Mouse (Mus musculus): ENCODE data around the gene Adcy4.

The Adcy4 gene

GRCm38 (mm10) chr14:55758363-55758784 lies 25.5 kb downstream of the Adcy4 start, which contains the start of gene Cideb:
Gene Cideb, minus strand, starts transcription at chr14:55758458.
- peak; percentile 65 for DNase-seq (ENCODE audit: extremely low spot score)

DNA sequence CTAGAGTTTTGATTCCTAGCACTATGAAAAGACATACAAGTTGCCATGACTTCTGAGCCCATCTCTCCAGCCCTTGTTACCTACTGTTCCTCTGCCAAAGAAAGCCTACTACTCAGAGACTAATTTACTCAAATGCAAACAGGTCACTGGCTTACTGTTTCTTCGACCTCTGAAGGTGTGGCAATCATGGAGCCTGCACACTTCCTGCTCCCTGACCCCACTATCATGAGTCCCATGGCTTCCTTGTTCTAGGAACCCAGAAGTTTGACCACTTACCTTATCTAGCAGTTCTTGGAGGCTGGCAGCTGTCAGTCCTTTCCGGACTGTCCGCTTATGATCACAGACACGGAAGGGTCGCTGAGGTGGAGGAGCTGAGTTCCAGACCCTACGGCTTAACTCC lies 26.3 kb downstream of the Adcy4 start:
- no peak for DNase-seq (ENCODE audit: extremely low spot score)

DNA sequence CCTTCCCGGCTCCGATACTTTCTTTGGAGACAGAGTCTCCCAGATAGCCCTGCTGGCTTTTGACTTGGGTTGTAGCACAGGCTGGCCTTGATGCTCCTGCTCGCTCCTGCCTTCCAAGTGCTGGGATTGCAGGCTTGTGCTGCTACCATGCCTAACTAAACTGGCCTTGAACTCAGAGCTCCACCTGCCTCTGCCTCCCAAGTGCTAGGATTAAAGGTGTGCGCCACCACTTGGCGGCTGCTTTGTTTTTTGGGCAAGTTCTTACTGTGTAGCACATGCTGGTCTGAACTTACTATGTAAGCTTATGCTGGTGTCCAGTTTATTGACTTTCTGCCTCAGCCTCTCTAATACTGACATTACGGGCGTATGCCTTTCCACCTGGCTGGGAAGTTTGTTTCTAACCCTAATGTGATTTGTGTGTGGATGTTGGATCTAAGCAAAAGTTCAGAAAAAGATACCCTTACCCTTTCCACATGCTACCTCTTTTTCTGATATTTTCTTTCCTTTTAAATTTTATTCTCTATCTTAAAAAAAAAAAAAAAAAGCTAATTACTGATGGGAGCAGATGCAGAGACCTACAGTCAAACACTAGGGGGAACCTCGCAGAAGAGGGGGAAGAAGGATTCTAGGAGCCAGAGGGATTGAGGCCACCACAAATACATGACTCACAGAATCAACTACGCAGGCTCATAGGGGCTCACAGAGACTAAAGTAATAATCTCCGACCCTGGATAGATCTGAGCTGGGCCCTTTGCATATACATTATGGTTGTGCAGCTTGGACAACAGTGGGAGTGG lies 36.6 kb downstream of the Adcy4 start:
- no peak for DNase-seq (ENCODE audit: extremely low spot score)

- DNase-seq (ENCODE audit: extremely low spot score), result no peak
Measured at GRCm38 (mm10) chr14:55745861-55746237, 38.0 kb downstream of the Adcy4 start.

DNA sequence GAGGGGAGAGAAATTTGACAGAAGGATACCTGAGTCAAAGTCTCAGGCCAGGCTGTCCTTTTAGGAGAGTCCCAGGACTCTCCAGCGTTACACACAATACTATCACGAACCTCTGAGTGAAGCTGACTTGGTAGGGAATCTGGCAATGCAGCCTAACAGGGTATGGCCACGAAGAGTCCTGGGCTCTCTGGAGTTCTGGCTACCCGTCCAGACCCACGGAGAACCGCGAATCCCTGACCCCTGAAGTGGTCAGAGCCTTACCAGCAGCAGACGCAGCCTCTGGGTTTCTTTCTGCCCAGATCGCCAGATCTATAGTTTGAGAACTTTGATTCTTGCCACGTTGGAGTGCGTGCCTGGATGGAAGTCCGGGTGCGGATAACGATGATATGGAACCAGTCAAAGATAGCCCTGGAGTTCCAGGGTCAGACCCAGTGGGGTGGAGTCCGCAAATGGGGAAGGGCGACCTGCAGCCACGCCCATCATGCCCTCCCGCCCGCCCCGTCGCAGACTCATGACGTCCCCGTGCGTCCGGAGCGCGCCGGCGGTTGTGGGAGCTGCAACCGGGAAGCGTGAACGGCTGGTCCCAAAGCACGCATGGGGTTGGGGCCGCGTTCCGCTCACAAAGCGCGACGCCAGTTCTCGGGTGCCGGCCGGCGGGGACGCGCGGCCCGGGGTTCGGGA lies 38.6 kb downstream of the Adcy4 start, which contains the start of the genes Dhrs1 and Nop9:
TSS of gene Dhrs1 (minus strand) at position 511 of the 681 bp plus-strand sequence.
TSS of gene Nop9 (plus strand) at position 514 of the 681 bp plus-strand sequence.
- DNase-seq (ENCODE audit: extremely low spot score), result peak; percentile 98

DNA sequence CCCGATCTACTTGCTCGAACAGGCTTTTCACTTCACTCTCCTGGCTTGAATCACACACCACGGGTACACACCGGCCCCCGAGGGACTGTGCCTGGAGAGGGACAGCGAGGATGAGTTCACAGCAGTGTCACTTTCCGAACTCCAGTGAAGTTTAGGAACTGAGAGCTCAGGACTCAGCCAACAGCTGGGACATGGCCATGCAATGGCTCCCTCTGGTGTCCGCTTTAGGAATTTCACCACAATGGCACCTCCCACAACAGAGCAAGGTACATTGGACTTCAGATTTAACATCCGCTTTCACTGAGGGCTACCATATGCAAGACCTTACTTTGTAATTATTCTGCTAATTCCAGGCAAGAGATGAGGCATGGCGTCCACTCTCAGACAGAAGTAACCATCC lies 40.2 kb downstream of the Adcy4 start:
- peak; percentile 86 for DNase-seq (ENCODE audit: extremely low spot score)

DNA sequence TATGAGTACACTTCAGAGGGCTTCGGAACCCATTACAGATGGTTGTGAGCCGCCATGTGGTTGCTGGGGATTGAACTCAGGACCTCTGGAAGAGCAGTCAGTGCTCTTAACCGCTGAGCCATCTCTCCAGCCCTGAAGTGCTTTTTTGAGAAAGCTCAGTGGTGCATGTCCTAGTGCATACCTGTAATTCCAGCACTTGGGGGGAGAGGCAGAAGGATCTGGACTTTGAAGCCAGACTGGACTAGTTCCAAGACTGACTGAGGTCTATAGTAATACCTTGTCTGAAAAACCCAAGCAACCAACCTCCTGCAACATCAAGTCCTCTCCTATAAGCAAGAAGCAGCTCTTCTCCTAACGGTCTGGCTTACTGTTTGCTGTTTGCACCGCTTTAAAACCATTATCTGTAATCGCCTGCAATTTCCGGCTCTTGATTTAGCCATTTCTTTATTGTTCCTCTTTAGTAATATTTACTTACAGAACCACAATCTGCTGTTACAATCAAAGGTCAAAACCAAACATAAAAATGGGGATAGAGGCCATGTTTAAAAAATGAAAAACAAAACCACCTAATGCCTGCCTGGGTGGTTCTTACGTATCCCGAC lies 46.7 kb downstream of the Adcy4 start:
- DNase-seq (ENCODE audit: extremely low spot score), result no peak

GRCm38 (mm10) chr14:55735758-55736157 lies 48.1 kb downstream of the Adcy4 start:
- DNase-seq (ENCODE audit: extremely low spot score), result no peak

DNA sequence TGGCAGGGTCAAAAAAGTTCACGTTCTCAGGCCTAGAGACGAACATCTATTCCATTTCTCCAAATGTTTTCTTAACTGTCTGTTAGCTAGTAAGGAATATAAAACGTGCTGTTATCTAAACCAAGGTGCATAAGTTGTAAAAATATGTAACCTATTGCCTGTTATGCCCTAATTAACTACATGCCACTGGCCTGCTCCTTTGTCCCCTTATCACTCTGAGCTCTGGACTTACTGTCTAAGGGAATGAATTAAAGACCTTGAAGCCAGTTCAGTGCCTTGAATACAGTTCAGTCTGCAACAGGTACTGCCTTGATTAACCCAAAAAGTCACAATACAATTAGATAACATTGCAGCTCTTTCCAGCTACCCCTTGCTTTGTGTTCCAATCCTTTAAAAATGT lies 48.6 kb downstream of the Adcy4 start:
- DNase-seq (ENCODE audit: extremely low spot score), result no peak

DNA sequence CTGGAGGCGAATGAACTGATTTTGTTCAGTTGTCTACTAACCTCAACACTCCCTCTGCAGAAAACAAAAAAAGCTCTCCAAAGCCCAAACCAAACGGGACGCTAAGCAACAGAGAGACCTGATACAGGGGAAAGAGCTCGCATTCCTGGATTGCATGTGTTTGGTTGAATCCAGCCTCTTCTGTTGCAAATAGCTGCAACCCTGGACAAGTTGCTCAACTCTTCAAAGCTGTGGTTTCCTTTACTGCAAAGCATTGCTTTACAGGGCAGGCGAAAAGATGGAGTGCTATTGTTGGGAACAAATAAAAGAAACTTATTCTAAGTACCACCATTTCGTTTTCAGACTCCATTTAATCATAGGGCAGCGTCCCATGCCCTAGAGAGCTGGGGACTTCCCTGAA lies 49.0 kb downstream of the Adcy4 start:
- DNase-seq (ENCODE audit: extremely low spot score), result no peak

DNA sequence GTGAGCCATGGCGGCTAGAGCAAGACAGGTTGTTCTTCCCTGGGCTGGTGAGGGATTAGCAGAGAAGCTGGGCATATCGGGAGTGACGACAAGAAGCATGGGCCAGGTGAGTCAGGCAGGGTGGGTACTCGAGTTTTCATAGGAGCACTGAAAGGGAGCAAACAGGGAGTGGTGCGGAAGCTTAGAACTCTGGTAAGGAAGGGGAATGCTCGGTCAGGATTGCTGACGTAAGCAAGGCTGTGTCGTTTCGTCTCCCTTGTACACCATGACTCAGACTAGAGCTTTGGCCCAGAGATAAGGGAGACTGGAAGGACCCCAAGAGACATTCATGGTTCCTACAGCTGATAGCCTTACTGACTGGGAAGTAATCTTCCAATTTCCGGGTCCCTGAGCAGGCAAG lies 50.0 kb downstream of the Adcy4 start:
- no peak for DNase-seq (ENCODE audit: extremely low spot score)

- no peak for DNase-seq (ENCODE audit: extremely low spot score)
Measured at GRCm38 (mm10) chr14:55730531-55731032, 53.3 kb downstream of the Adcy4 start.

DNA sequence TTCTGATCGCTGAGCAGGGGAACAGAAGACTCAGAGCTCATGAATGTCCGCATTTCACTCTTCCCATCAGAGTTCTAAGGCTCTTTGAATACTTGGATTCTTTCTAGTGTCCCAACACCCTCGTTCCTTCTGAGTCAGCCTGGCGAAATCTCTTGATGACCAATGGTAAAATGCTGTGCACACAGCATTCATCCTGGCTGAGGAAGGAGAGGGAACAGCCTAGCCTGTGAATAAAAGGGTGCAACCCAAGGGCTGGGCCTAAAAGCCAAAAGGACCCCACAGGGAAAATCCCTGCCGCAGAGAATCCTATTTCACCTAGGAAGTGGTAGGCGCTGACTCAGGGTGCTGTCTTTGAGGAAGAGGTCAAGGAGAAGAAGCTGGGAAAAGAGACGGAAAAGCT lies 53.8 kb downstream of the Adcy4 start:
- no peak for DNase-seq (ENCODE audit: extremely low spot score)

GRCm38 (mm10) chr14:55727889-55728685 lies 55.8 kb downstream of the Adcy4 start:
- no peak for DNase-seq (ENCODE audit: extremely low spot score)

DNA sequence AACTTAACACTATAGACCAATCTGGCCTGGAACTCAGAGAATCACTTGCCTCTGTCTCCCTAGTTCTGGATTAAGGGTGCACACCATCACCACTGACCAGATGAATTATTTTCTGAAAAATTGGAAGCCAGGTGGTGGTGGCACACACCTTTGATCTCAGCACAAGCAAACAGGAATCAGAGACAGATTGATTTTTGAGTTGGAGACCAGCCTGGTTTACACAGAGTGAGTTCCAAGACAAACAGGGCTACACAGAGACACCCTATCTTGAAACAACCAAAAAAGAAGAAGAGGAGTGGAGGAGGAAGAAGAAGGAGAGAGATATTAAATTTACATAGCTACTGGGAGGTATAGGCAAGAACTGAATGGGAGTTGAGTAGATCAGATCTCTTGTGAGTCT lies 57.6 kb downstream of the Adcy4 start:
- DNase-seq (ENCODE audit: extremely low spot score), result no peak

GRCm38 (mm10) chr14:55724411-55724871 lies 59.5 kb downstream of the Adcy4 start:
- DNase-seq (ENCODE audit: extremely low spot score), result no peak

GRCm38 (mm10) chr14:55723433-55723832 lies 60.5 kb downstream of the Adcy4 start:
- no peak for DNase-seq (ENCODE audit: extremely low spot score)

DNA sequence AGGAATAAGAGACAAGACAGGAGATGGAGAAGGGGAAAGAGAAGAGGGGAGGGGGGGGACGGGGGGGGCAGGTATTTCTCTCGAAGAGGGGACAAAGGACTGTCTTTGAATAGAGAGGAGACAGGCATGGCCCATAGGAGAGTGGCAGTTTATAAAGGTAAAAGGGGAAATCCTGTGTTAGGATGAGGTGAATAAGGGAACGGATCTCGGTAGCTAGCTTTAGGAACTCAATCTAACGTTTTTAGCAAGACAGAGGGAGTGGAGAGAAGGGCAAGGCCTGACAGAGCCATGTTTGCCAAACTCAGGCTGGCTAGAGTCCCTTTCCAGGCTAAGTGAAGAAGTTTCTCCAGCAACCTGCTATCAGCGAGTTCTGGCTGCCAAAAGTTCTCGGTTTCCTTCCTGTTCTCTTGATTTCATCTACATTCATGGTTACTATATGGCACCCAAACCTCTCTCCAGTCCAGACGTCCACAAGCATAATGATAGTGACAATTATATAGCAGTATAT lies 61.4 kb downstream of the Adcy4 start:
- DNase-seq (ENCODE audit: extremely low spot score), result no peak

DNA sequence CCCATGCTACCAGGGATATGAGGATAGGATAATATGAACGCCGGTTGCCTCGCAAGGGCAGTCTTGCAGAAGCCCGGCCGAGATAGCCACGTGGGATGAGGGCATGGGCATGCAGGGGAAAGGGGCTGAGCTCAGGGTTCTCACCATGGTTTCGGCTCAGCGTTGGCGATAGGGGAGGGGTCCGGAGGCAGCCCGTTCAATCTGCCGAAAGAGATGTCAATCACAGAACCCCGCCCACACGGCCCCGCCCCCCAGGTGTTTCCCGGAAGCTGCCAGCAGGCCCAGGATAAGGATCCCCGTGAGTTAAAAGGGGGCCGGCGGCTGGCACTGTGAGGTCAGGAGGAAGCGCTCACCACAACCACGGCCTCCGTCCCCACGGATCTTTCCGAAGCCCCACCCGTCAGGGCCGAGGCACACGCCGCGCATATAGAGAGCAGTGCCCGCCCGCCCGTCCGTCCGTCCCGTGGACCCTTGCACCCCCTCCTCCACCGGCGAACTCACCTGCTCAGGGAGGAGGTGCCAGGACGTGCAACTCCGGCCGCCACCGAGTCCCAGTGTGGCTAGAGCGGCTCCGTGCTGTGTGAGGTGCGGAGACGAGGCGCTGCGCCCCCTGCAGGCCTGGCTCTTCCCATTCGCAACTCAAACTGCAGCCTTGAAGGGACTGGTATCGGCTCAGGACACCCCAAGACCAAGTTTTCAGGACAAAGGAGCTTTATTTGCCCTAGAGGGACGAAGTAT lies 62.0 kb downstream of the Adcy4 start, which contains the start of gene Rabggta:
TSS of gene Rabggta (minus strand) at position 564 of the 738 bp plus-strand sequence.
- DNase-seq (ENCODE audit: extremely low spot score), result peak; percentile 95

- DNase-seq (ENCODE audit: extremely low spot score), result no peak
Measured at GRCm38 (mm10) chr14:55721076-55721475, 62.8 kb downstream of the Adcy4 start.

Data from embryo, embryonic 9.5 days (tissue).